Mouse (Mus musculus) brain, embryonic 14.5 days (tissue): ENCODE data around the gene Sumo1.

Experiments used
- CTCF ChIP-seq: fragments of 200-500 bp; IDR thresholded peaks from 2 replicates; pipeline ENCODE4 v1.5.1; 2012; ENCODE audit warnings: inconsistent platforms, mild to moderate bottlenecking, moderate library complexity, borderline replicate concordance; ENCODE audit not compliant: insufficient read depth, insufficient read length; ENCODE audit errors: extremely low read depth
- POLR2A ChIP-seq: fragments of 200-500 bp; IDR thresholded peaks from 2 replicates; pipeline ENCODE4 v1.6.1; 2012; ENCODE audit warnings: mild to moderate bottlenecking, inconsistent platforms, borderline replicate concordance; ENCODE audit not compliant: poor library complexity, insufficient read depth, insufficient read length, severe bottlenecking; ENCODE audit errors: extremely low read depth

DNA sequence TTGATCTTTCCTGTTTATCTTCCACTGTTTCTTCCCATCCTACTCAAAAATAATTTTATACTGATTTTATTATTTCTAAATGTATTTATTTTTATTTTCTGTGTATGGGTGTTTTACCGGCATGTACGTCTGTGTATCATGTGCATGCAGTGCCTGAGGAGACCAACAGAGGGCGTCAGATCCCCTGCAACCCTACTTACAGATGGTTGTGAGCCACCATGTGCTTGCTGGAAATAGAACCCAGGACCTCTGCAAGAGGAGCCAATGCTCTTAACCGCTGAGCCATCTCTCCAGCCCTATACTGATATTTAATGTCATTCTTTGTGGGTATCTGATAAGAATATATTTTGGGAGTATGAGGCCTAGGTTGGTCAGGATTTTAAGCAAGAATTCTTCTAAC is 61.2 kb downstream of the Sumo1 start:
- peak; percentile 38; the same call in 1 of the 2 replicates for TF ChIP-seq CTCF
- no peak for TF ChIP-seq POLR2A
